Mouse (Mus musculus): ENCODE data around the gene Dusp18. TPM values are rescaled to one million over a fixed set of nuclear protein-coding genes. Genes with fewer than 3 reads are reported as not detected.

The Dusp18 gene
- polyA plus RNA-seq, 1 experiment from 2014 or later = 0.62 TPM

GRCm38 (mm10) chr11:3925916-3926315 is 30.9 kb downstream of the Dusp18 start:
- no peak for DNase-seq (ENCODE audit: low spot score)

GRCm38 (mm10) chr11:3930019-3930418 is 35.0 kb downstream of the Dusp18 start:
- DNase-seq (ENCODE audit: low spot score) = no peak

- DNase-seq (ENCODE audit: low spot score) = no peak
These were observed 35.9 kb downstream of the Dusp18 start for GRCm38 (mm10) chr11:3930931-3931330.

- DNase-seq (ENCODE audit: low spot score) = peak; percentile 73
These were observed 36.6 kb downstream of the Dusp18 start, which contains the start of gene Tcn2 for GRCm38 (mm10) chr11:3931511-3932211. Gene Tcn2 (minus strand): TSS chr11:3932159.

GRCm38 (mm10) chr11:3933756-3934285 is 38.8 kb downstream of the Dusp18 start:
- no peak for DNase-seq (ENCODE audit: low spot score)

- no peak for DNase-seq (ENCODE audit: low spot score)
These were observed 40.1 kb downstream of the Dusp18 start for GRCm38 (mm10) chr11:3935135-3935534.

GRCm38 (mm10) chr11:3936318-3936717 is 41.3 kb downstream of the Dusp18 start:
- DNase-seq (ENCODE audit: low spot score) = no peak

- no peak for DNase-seq (ENCODE audit: low spot score)
These were observed 42.4 kb downstream of the Dusp18 start for GRCm38 (mm10) chr11:3937321-3937874.

- no peak for DNase-seq (ENCODE audit: low spot score)
These were observed 46.3 kb downstream of the Dusp18 start for GRCm38 (mm10) chr11:3941371-3941770.

- no peak for DNase-seq (ENCODE audit: low spot score)
These were observed 51.3 kb downstream of the Dusp18 start for GRCm38 (mm10) chr11:3946386-3946785.

Other genes starting within 250 kb of the Dusp18 start
- 14.7 and 16.7 TPM in 2 replicates for gene Morc2a, start 246.0 kb upstream of the Dusp18 start, polyA plus RNA-seq (2015; fragmentation: Nextera tagmentation; extraction: Ambion mirVana)
- gene Osbp2, start 31.3 kb upstream of the Dusp18 start, polyA plus RNA-seq (2015; fragmentation: Nextera tagmentation; extraction: Ambion mirVana) = 0.10 and 0.28 TPM in 2 replicates
- 0.06 and 0.08 TPM in 2 replicates for gene 4921536K21Rik, start 142 bp upstream of the Dusp18 start, polyA plus RNA-seq (2015; fragmentation: Nextera tagmentation; extraction: Ambion mirVana)
- gene Slc35e4, start 19.4 kb downstream of the Dusp18 start, polyA plus RNA-seq (2015; fragmentation: Nextera tagmentation; extraction: Ambion mirVana) = 0.87 and 0.99 TPM in 2 replicates
- gene Tcn2, start 36.9 kb downstream of the Dusp18 start, polyA plus RNA-seq (2015; fragmentation: Nextera tagmentation; extraction: Ambion mirVana) = 25.5 and 27.1 TPM in 2 replicates
- gene Pes1, start 68.7 kb downstream of the Dusp18 start, polyA plus RNA-seq (2015; fragmentation: Nextera tagmentation; extraction: Ambion mirVana) = 54.9 and 66.4 TPM in 2 replicates
- 0.10 TPM in 1 of 2 replicates, not detected in the other for gene 4930556J24Rik, start 81.5 kb downstream of the Dusp18 start, polyA plus RNA-seq (2015; fragmentation: Nextera tagmentation; extraction: Ambion mirVana)
- 0.17 and 0.39 TPM in 2 replicates for gene Gal3st1, start 88.4 kb downstream of the Dusp18 start, polyA plus RNA-seq (2015; fragmentation: Nextera tagmentation; extraction: Ambion mirVana)
- gene Sec14l4, start 136.2 kb downstream of the Dusp18 start, polyA plus RNA-seq (2015; fragmentation: Nextera tagmentation; extraction: Ambion mirVana) = 0.08 and 0.27 TPM in 2 replicates
- gene Sec14l3, start 169.6 kb downstream of the Dusp18 start, polyA plus RNA-seq (2015; fragmentation: Nextera tagmentation; extraction: Ambion mirVana) = 0.64 and 0.91 TPM in 2 replicates
- gene Mtfp1, start 200.2 kb downstream of the Dusp18 start, polyA plus RNA-seq (2015; fragmentation: Nextera tagmentation; extraction: Ambion mirVana) = 4.1 and 5.3 TPM in 2 replicates
- gene Sec14l2, start 228.2 kb downstream of the Dusp18 start, polyA plus RNA-seq (2015; fragmentation: Nextera tagmentation; extraction: Ambion mirVana) = 0.30 and 0.54 TPM in 2 replicates
- 18.9 and 19.6 TPM in 2 replicates for gene Rnf215, start 240.0 kb downstream of the Dusp18 start, polyA plus RNA-seq (2015; fragmentation: Nextera tagmentation; extraction: Ambion mirVana)